Mouse (Mus musculus): ENCODE data around the gene Rexo2.

- TF ChIP-seq CTCF (IDR thresholded peaks at IDR 0.05; ENCODE audit: extremely low read depth, insufficient read length, insufficient replicate concordance, low read depth, low read length) (no peak), POLR2A (IDR thresholded peaks at IDR 0.05; ENCODE audit: low read depth, low read length) (no peak)
These were observed 36.5 kb downstream of the Rexo2 start for GRCm38 (mm10) chr9:48443873-48444272.
